Mouse (Mus musculus): ENCODE measurements around the gene Gm13279. TPM values are rescaled to one million over a fixed set of nuclear protein-coding genes. Genes with fewer than 3 reads are reported as not detected.
"Not testable (repeated sequence)": the region's sequence is repeated elsewhere in the genome, so short reads cannot be mapped to it uniquely, and the experiment has no call there.

The Gm13279 gene
- polyA plus RNA-seq, 1 experiment, result not detected

- no CpG with 5 or more reads among the region's 8 CpGs for whole genome bisulfite sequencing
- H3K4me3 ChIP-seq (replicated peaks; ENCODE audit: control insufficient read depth, low read depth, low read length); H3K27ac ChIP-seq (ENCODE audit: control insufficient read depth, insufficient read depth, low read depth, low read length, poor library complexity); H3K4me1 ChIP-seq (ENCODE audit: control insufficient read depth, insufficient read depth, low read length): not testable (repeated sequence)
These were observed 8.0 kb downstream of the Gm13279 start, which contains the start of gene Gm13288 for GRCm38 (mm10) chr4:88805231-88805630. Gene Gm13288 (plus strand): TSS chr4:88805531.

- WGBS, result no CpG with 5 or more reads among the region's 34 CpGs
- H3K4me3 ChIP-seq (replicated peaks; ENCODE audit: control insufficient read depth, low read depth, low read length); H3K27ac ChIP-seq (ENCODE audit: control insufficient read depth, insufficient read depth, low read depth, low read length, poor library complexity); H3K4me1 ChIP-seq (ENCODE audit: control insufficient read depth, insufficient read depth, low read length): not testable (repeated sequence)
These were observed 8.6 kb downstream of the Gm13279 start for GRCm38 (mm10) chr4:88805761-88806160.

- Histone ChIP-seq H3K4me3 (replicated peaks; ENCODE audit: control insufficient read depth, low read depth, low read length) (no peak within 1 kb of the TSS), H3K27ac (ENCODE audit: control insufficient read depth, insufficient read depth, low read depth, low read length, poor library complexity) (no peak within 1 kb of the TSS), H3K4me1 (ENCODE audit: control insufficient read depth, insufficient read depth, low read length) (no peaks in the 10 kb centered on the region)
- WGBS, result 55% methylated on average over 3 of the region's 3 CpGs
- TF ChIP-seq CTCF (IDR thresholded peaks at IDR 0.05; ENCODE audit: control insufficient read depth, insufficient read depth, low read length), result no peak
- TF ChIP-seq POLR2A (IDR thresholded peaks at IDR 0.05; ENCODE audit: borderline replicate concordance, control insufficient read depth, low read depth, low read length), result no peak
These were observed 18.7 kb downstream of the Gm13279 start, which contains the start of gene Ifna7 for GRCm38 (mm10) chr4:88815928-88816327. Gene Ifna7 (plus strand): TSS chr4:88816228.

GRCm38 (mm10) chr4:88819659-88820058, 22.5 kb downstream of the Gm13279 start, which contains the start of gene Ifna11:
Gene Ifna11 (plus strand): TSS chr4:88819959.
- TF ChIP-seq CTCF (IDR thresholded peaks at IDR 0.05; ENCODE audit: control insufficient read depth, insufficient read depth, low read length), result no peak
- TF ChIP-seq POLR2A (IDR thresholded peaks at IDR 0.05; ENCODE audit: borderline replicate concordance, control insufficient read depth, low read depth, low read length), result no peak
- no peak within 1 kb of the TSS for H3K27ac ChIP-seq (ENCODE audit: control insufficient read depth, insufficient read depth, low read depth, low read length, poor library complexity)
- WGBS, result 82% methylated on average over 1 of the region's 1 CpGs
- H3K4me3 ChIP-seq (replicated peaks; ENCODE audit: control insufficient read depth, low read depth, low read length), result no peak within 1 kb of the TSS
- no peaks in the 10 kb centered on the region for H3K4me1 ChIP-seq (ENCODE audit: control insufficient read depth, insufficient read depth, low read length)

- WGBS, result 28% methylated on average over 4 of the region's 4 CpGs
- Histone ChIP-seq H3K4me3 (replicated peaks; ENCODE audit: control insufficient read depth, low read depth, low read length) (no peak overlapping the region), H3K4me1 (ENCODE audit: control insufficient read depth, insufficient read depth, low read length) (no peaks in the 10 kb centered on the region), H3K27ac (ENCODE audit: control insufficient read depth, insufficient read depth, low read depth, low read length, poor library complexity) (no peak overlapping the region)
- no peak for TF ChIP-seq CTCF (IDR thresholded peaks at IDR 0.05; ENCODE audit: control insufficient read depth, insufficient read depth, low read length)
- no peak for TF ChIP-seq POLR2A (IDR thresholded peaks at IDR 0.05; ENCODE audit: borderline replicate concordance, control insufficient read depth, low read depth, low read length)
These were observed 25.8 kb downstream of the Gm13279 start for GRCm38 (mm10) chr4:88822995-88823394.

GRCm38 (mm10) chr4:88827116-88827515, 29.9 kb downstream of the Gm13279 start, which contains the start of gene Ifna6:
Gene Ifna6 (plus strand): TSS chr4:88827416.
- H3K27ac ChIP-seq (ENCODE audit: control insufficient read depth, insufficient read depth, low read depth, low read length, poor library complexity); H3K4me1 ChIP-seq (ENCODE audit: control insufficient read depth, insufficient read depth, low read length); H3K4me3 ChIP-seq (replicated peaks; ENCODE audit: control insufficient read depth, low read depth, low read length): not testable (repeated sequence)

GRCm38 (mm10) chr4:88830523-88830922, 33.3 kb downstream of the Gm13279 start:
- Histone ChIP-seq H3K4me3 (replicated peaks; ENCODE audit: control insufficient read depth, low read depth, low read length) (no peak overlapping the region), H3K4me1 (ENCODE audit: control insufficient read depth, insufficient read depth, low read length) (no peaks in the 10 kb centered on the region), H3K27ac (ENCODE audit: control insufficient read depth, insufficient read depth, low read depth, low read length, poor library complexity) (no peak overlapping the region)
- TF ChIP-seq POLR2A (IDR thresholded peaks at IDR 0.05; ENCODE audit: borderline replicate concordance, control insufficient read depth, low read depth, low read length) (no peak), CTCF (IDR thresholded peaks at IDR 0.05; ENCODE audit: control insufficient read depth, insufficient read depth, low read length) (no peak)
- 26% methylated on average over 4 of the region's 4 CpGs for WGBS

- not testable (repeated sequence) for H3K27ac ChIP-seq (ENCODE audit: control insufficient read depth, insufficient read depth, low read depth, low read length, poor library complexity); H3K4me1 ChIP-seq (ENCODE audit: control insufficient read depth, insufficient read depth, low read length); H3K4me3 ChIP-seq (replicated peaks; ENCODE audit: control insufficient read depth, low read depth, low read length)
- 81% methylated on average over 1 of the region's 1 CpGs for WGBS
These were observed 38.0 kb downstream of the Gm13279 start, which contains the start of gene Ifna5 for GRCm38 (mm10) chr4:88835225-88835624. Gene Ifna5 (plus strand): TSS chr4:88835525.

- no peak overlapping the region for H3K4me3 ChIP-seq (replicated peaks; ENCODE audit: control insufficient read depth, low read depth, low read length)
- 36% methylated on average over 3 of the region's 3 CpGs for WGBS
These were observed 41.6 kb downstream of the Gm13279 start for GRCm38 (mm10) chr4:88838828-88839227.

More at GRCm38 (mm10) chr4:88838828-88839227, 41.6 kb downstream of the Gm13279 start:
- no peaks in the 10 kb centered on the region for H3K4me1 ChIP-seq (ENCODE audit: control insufficient read depth, insufficient read depth, low read length)
- TF ChIP-seq CTCF (IDR thresholded peaks at IDR 0.05; ENCODE audit: control insufficient read depth, insufficient read depth, low read length), result no peak
- no peak for TF ChIP-seq POLR2A (IDR thresholded peaks at IDR 0.05; ENCODE audit: borderline replicate concordance, control insufficient read depth, low read depth, low read length)
- H3K27ac ChIP-seq (ENCODE audit: control insufficient read depth, insufficient read depth, low read depth, low read length, poor library complexity), result no peak overlapping the region
